Mouse (Mus musculus): ENCODE measurements around the gene Pdcl2.

GRCm38 (mm10) chr5:76287062-76287461 is 43.9 kb downstream of the Pdcl2 start:
- TF ChIP-seq POLR2A (IDR thresholded peaks at IDR 0.05; ENCODE audit: extremely low read depth, insufficient read depth, low read length) (no peak), CTCF (IDR thresholded peaks at IDR 0.05; ENCODE audit: extremely low read depth, insufficient read depth, low read length) (no peak)
